8 mouse cellular contexts compared by ENCODE assay signal in genomic region chr19:45015518-45016281, GRCm38 (mm10). TPM values are rescaled to one million over a fixed set of nuclear protein-coding genes. Genes with fewer than 3 reads are reported as not detected.
DNase-seq lines count a peak whose midpoint lies in the region; ATAC-seq and TF ChIP-seq lines count a peak whose summit lies in the region.

No protein-coding gene starts in this region.

- peaks cover 66% of the 10 kb centered on the region for H3K4me1 ChIP-seq in embryonic facial prominence, embryonic 13.5 days
- H3K4me1 ChIP-seq in heart, embryonic 14.5 days (ENCODE audit: control insufficient read depth in 2 of 2, insufficient read depth in 2 of 2, low read length in 2 of 2) = peaks cover 22 to 36% of the 10 kb centered on the region in 2 experiments
- peaks cover 42% of the 10 kb centered on the region for H3K4me1 ChIP-seq in kidney, postnatal 0 days (replicated peaks; ENCODE audit: insufficient read depth, low read length)
- peaks cover 15% of the 10 kb centered on the region; the same call in 1 of the 2 replicates for H3K4me1 ChIP-seq in spleen, adult 2 months (ENCODE audit: control insufficient read depth, insufficient read depth, insufficient read length)

- WGBS in embryonic facial prominence, embryonic 13.5 days = under 1% methylated on average over 34 of the region's 34 CpGs
- under 1% methylated on average over 34 of the region's 34 CpGs for WGBS in heart, embryonic 14.5 days
- under 1% methylated on average over 34 of the region's 34 CpGs for WGBS in kidney, postnatal 0 days
- WGBS in spleen, adult 2 months = under 1% methylated on average over 31 of the region's 34 CpGs

- H3K9me3 ChIP-seq in embryonic facial prominence, embryonic 13.5 days = no peaks in the 10 kb centered on the region
- no peaks in the 10 kb centered on the region for H3K9me3 ChIP-seq in heart, embryonic 14.5 days (ENCODE audit: control insufficient read depth, low read length)
- H3K9me3 ChIP-seq in kidney, postnatal 0 days (replicated peaks; ENCODE audit: low read length) = no peaks in the 10 kb centered on the region

- H3K4me3 ChIP-seq in embryonic facial prominence, embryonic 13.5 days = peak overlapping the region; percentile 71
- peak overlapping the region; percentile 58 to 79 for H3K4me3 ChIP-seq in heart, embryonic 14.5 days (ENCODE audit: control insufficient read depth in 1 of 2, insufficient read depth in 1 of 2, low read depth in 1 of 2, low read length in 2 of 2)
- H3K4me3 ChIP-seq in kidney, postnatal 0 days (replicated peaks; ENCODE audit: low read depth, low read length) = peak overlapping the region; percentile 73
- H3K4me3 ChIP-seq in spleen, adult 2 months (ENCODE audit: extremely low read depth, insufficient read depth, insufficient read length) = peak overlapping the region; percentile 69

- ATAC-seq in CD4-positive, CD25-positive, alpha-beta regulatory T cell, adult 4 months = peak; percentile 78
- ATAC-seq in embryonic facial prominence, embryonic 13.5 days (ENCODE audit: insufficient number of reproducible peaks, insufficient read depth, low FRiP score, low TSS enrichment, low read depth) = 0 out of 2 replicates have a peak, but pooled peaks have one; percentile 5
- no peak for ATAC-seq in heart, embryonic 14.5 days (ENCODE audit: insufficient number of reproducible peaks, insufficient read depth, low FRiP score, low read depth)
- ATAC-seq in kidney, postnatal 0 days (replicated peaks; ENCODE audit: low FRiP score, low read depth) = no peak

- peak overlapping the region; percentile 77 for H3K9ac ChIP-seq in embryonic facial prominence, embryonic 13.5 days
- peak overlapping the region; percentile 96 for H3K9ac ChIP-seq in heart, embryonic 14.5 days (ENCODE audit: low read length)
- H3K9ac ChIP-seq in kidney, postnatal 0 days (ENCODE audit: low read depth, low read length) = peak overlapping the region; percentile 76

- TF ChIP-seq CTCF in kidney, postnatal 0 days (IDR thresholded peaks at IDR 0.05; ENCODE audit: low read depth) = no peak
- TF ChIP-seq CTCF in spleen, adult 2 months (IDR thresholded peaks at IDR 0.05; ENCODE audit: extremely low read depth, insufficient read depth, insufficient read length, insufficient replicate concordance) = no peak

- TF ChIP-seq POLR2A in spleen, adult 2 months (IDR thresholded peaks at IDR 0.05; ENCODE audit: low read depth, low read length) = no peak

- H3K27me3 ChIP-seq in embryonic facial prominence, embryonic 13.5 days = no peaks in the 10 kb centered on the region
- no peaks in the 10 kb centered on the region for H3K27me3 ChIP-seq in heart, embryonic 14.5 days (ENCODE audit: control insufficient read depth, insufficient read depth, low read length)
- no peaks in the 10 kb centered on the region for H3K27me3 ChIP-seq in kidney, postnatal 0 days (ENCODE audit: insufficient read depth, low read length)
- peaks cover 11% of the 10 kb centered on the region for H3K27me3 ChIP-seq in spleen, adult 2 months (ENCODE audit: control insufficient read depth, insufficient read depth, low read length)

- H3K4me2 ChIP-seq in embryonic facial prominence, embryonic 13.5 days = peak overlapping the region; percentile 94
- peak overlapping the region; percentile 98 for H3K4me2 ChIP-seq in heart, embryonic 14.5 days (ENCODE audit: low read length)
- peak overlapping the region; percentile 97 for H3K4me2 ChIP-seq in kidney, postnatal 0 days (ENCODE audit: low read length)

- H3K27ac ChIP-seq in embryonic facial prominence, embryonic 13.5 days = peak overlapping the region; percentile 99
- peak overlapping the region; percentile 100 for H3K27ac ChIP-seq in heart, embryonic 14.5 days (replicated peaks in 1 of 2; ENCODE audit: control insufficient read depth in 1 of 2, insufficient read depth in 1 of 2, low read depth in 2 of 2, low read length in 2 of 2)
- H3K27ac ChIP-seq in kidney, postnatal 0 days = peak overlapping the region; percentile 99
- peak overlapping the region; percentile 55 for H3K27ac ChIP-seq in spleen, adult 2 months (ENCODE audit: insufficient read depth, low read length)

- peaks cover 17% of the 10 kb centered on the region for H3K36me3 ChIP-seq in embryonic facial prominence, embryonic 13.5 days
- peaks cover 25% of the 10 kb centered on the region for H3K36me3 ChIP-seq in heart, embryonic 14.5 days (ENCODE audit: control insufficient read depth, insufficient read depth, low read length)
- 0 out of 2 replicates have a peak, but pooled peaks cover 1% of the 10 kb centered on the region for H3K36me3 ChIP-seq in kidney, postnatal 0 days (ENCODE audit: insufficient read depth, low read length)
- no peaks in the 10 kb centered on the region; the same call in 1 of the 2 replicates for H3K36me3 ChIP-seq in spleen, adult 2 months (ENCODE audit: control insufficient read depth, insufficient read depth, low read length)

- peak; percentile 60 to 69 for DNase-seq in adrenal gland, adult 18-20 months (ENCODE audit: low spot score in 2 of 2)
- DNase-seq in kidney, postnatal 0 days (ENCODE audit: low spot score) = peak; percentile 48
- peak; percentile 68 to 80 for DNase-seq in lung, postnatal 4 days
- peak in 1 of 2 experiments; percentile 63 for DNase-seq in spleen, adult 2 months (ENCODE audit: low read depth in 1 of 2, low spot score in 2 of 2)
- no peak for DNase-seq in frontal cortex, postnatal 14 days (ENCODE audit: low spot score in 2 of 2)

RNA-seq across cellular contexts. Expression of gene Lzts2, which starts 1.5 kb away (rescaled TPM):
- polyA plus RNA-seq in CD4-positive, CD25-positive, alpha-beta regulatory T cell, adult 4 months (2017; shearing (Covaris generic)) = 1 to 10 TPM in 1 of 2 experiments, under 1 TPM in 1; 0.54 to 1.6 TPM
- 10 to 100 TPM; 70.6 to 72.7 TPM for total RNA-seq in adrenal gland, adult 18-20 months (2021)
- 64.6 and 73.3 TPM in 2 replicates for polyA plus RNA-seq in embryonic facial prominence, embryonic 13.5 days (2015; fragmentation: Nextera tagmentation; extraction: Ambion mirVana)
- 39.5 and 42.2 TPM in 2 replicates for polyA plus RNA-seq in heart, embryonic 14.5 days (2014; fragmentation: Nextera tagmentation; extraction: Ambion mirVana)
- polyA plus RNA-seq in kidney, postnatal 0 days (2015; fragmentation: Nextera tagmentation; extraction: Ambion mirVana) = 58.6 and 69.5 TPM in 2 replicates
- 23.3 and 25.9 TPM in 2 replicates for polyA plus RNA-seq in spleen, adult 2 months (2012; rRNA removed)

RNA-seq across cellular contexts. Expression of gene Mrpl43, which starts 9.5 kb away (rescaled TPM):
- 10 to 100 TPM; 45.8 to 63.1 TPM for polyA plus RNA-seq in CD4-positive, CD25-positive, alpha-beta regulatory T cell, adult 4 months (2017; shearing (Covaris generic))
- 10 to 100 TPM; 45.2 to 48.3 TPM for total RNA-seq in adrenal gland, adult 18-20 months (2021)
- polyA plus RNA-seq in embryonic facial prominence, embryonic 13.5 days (2015; fragmentation: Nextera tagmentation; extraction: Ambion mirVana) = 72.6 and 81.2 TPM in 2 replicates
- polyA plus RNA-seq in heart, embryonic 14.5 days (2014; fragmentation: Nextera tagmentation; extraction: Ambion mirVana) = 62.0 and 65.5 TPM in 2 replicates
- polyA plus RNA-seq in kidney, postnatal 0 days (2015; fragmentation: Nextera tagmentation; extraction: Ambion mirVana) = 78.9 and 79.9 TPM in 2 replicates
- polyA plus RNA-seq in spleen, adult 2 months (2012; rRNA removed) = 53.1 and 85.2 TPM in 2 replicates

RNA-seq across cellular contexts. Expression of gene Twnk, which starts 10.2 kb away (rescaled TPM):
- polyA plus RNA-seq in CD4-positive, CD25-positive, alpha-beta regulatory T cell, adult 4 months (2017; shearing (Covaris generic)) = 10 to 100 TPM in 1 of 2 experiments, 1 to 10 TPM in 1; 8.6 to 20.3 TPM
- total RNA-seq in adrenal gland, adult 18-20 months (2021) = 10 to 100 TPM; 24.7 to 30.5 TPM
- 27.0 and 28.5 TPM in 2 replicates for polyA plus RNA-seq in embryonic facial prominence, embryonic 13.5 days (2015; fragmentation: Nextera tagmentation; extraction: Ambion mirVana)
- polyA plus RNA-seq in heart, embryonic 14.5 days (2014; fragmentation: Nextera tagmentation; extraction: Ambion mirVana) = 14.2 and 14.6 TPM in 2 replicates
- polyA plus RNA-seq in kidney, postnatal 0 days (2015; fragmentation: Nextera tagmentation; extraction: Ambion mirVana) = 15.7 and 19.4 TPM in 2 replicates
- 6.1 and 6.4 TPM in 2 replicates for polyA plus RNA-seq in spleen, adult 2 months (2012; rRNA removed)

RNA-seq across cellular contexts. Expression of gene Sema4g, which starts 26.8 kb away (rescaled TPM):
- polyA plus RNA-seq in CD4-positive, CD25-positive, alpha-beta regulatory T cell, adult 4 months (2017; shearing (Covaris generic)) = under 1 TPM; 0.14 to 0.31 TPM
- 1 to 10 TPM; 4.1 to 5.5 TPM for total RNA-seq in adrenal gland, adult 18-20 months (2021)
- 7.1 and 7.6 TPM in 2 replicates for polyA plus RNA-seq in embryonic facial prominence, embryonic 13.5 days (2015; fragmentation: Nextera tagmentation; extraction: Ambion mirVana)
- polyA plus RNA-seq in heart, embryonic 14.5 days (2014; fragmentation: Nextera tagmentation; extraction: Ambion mirVana) = 0.80 and 0.92 TPM in 2 replicates
- polyA plus RNA-seq in kidney, postnatal 0 days (2015; fragmentation: Nextera tagmentation; extraction: Ambion mirVana) = 3.2 and 3.7 TPM in 2 replicates
- polyA plus RNA-seq in spleen, adult 2 months (2012; rRNA removed) = 1.3 and 1.6 TPM in 2 replicates

RNA-seq across cellular contexts. Expression of gene Pdzd7, which starts 29.8 kb away (rescaled TPM):
- not detected for polyA plus RNA-seq in CD4-positive, CD25-positive, alpha-beta regulatory T cell, adult 4 months (2017; shearing (Covaris generic))
- under 1 TPM; 0.13 to 0.48 TPM for total RNA-seq in adrenal gland, adult 18-20 months (2021)
- polyA plus RNA-seq in embryonic facial prominence, embryonic 13.5 days (2015; fragmentation: Nextera tagmentation; extraction: Ambion mirVana) = 0.47 and 0.51 TPM in 2 replicates
- 0.11 and 0.19 TPM in 2 replicates for polyA plus RNA-seq in heart, embryonic 14.5 days (2014; fragmentation: Nextera tagmentation; extraction: Ambion mirVana)
- polyA plus RNA-seq in kidney, postnatal 0 days (2015; fragmentation: Nextera tagmentation; extraction: Ambion mirVana) = 0.43 and 0.80 TPM in 2 replicates
- 0.04 and 0.09 TPM in 2 replicates for polyA plus RNA-seq in spleen, adult 2 months (2012; rRNA removed)

Comparison
In these comparisons a context has a peak if more than half of its experiments do, and no peak if none do; other contexts are left out.
1. ATAC-seq: peak in CD4-positive, CD25-positive, alpha-beta regulatory T cell, adult 4 months (single experiment) and embryonic facial prominence, embryonic 13.5 days (single experiment); none in heart, embryonic 14.5 days (single experiment) and kidney, postnatal 0 days (single experiment).
2. DNase-seq: peak in adrenal gland, adult 18-20 months (2 of 2), kidney, postnatal 0 days (single experiment) and lung, postnatal 4 days (2 of 2); none in frontal cortex, postnatal 14 days (0 of 2).
3. Peak in every context shown above with its lines, with median percentiles within 50 percentile points of each other: H3K27ac ChIP-seq, H3K4me2 ChIP-seq, H3K4me3 ChIP-seq and H3K9ac ChIP-seq.